Mouse (Mus musculus) heart, postnatal 0 days (tissue): ENCODE measurements at regions not wholly inside any gene's neighbourhood (a gene's known extent, or its start where the extent isn't known, plus 50 kb on each side); places are given as distances from the start of the nearest gene placed in this dataset.

Experiments
- CTCF ChIP-seq: IDR thresholded peaks from 2 replicates; pipeline ENCODE4 v1.5.1; 2016; ENCODE audit warnings: antibody characterized with exemption, control low read depth, low read depth
- EP300 ChIP-seq: IDR thresholded peaks from 2 replicates; pipeline ENCODE4 v1.6.1; 2016; ENCODE audit warnings: antibody characterized with exemption, low read depth

DNA sequence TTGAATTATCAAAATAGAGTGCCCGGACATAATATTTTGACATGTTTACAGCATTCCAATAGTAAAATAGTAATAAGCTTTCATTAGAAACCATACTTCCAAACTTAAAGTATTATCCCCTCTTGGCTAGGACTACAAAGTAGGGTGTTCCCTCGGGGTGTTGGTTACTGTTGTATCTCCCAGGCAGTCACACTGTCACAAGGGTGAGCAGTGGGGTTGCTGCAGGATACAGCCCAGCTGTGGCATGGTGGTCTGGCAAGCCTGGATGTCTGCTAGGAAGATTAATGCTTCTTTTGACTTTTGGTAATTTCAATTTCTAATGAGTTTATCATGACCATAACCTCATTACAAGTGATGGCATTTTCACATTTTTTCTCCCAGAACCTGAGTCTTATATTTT lies 143.3 kb downstream of the Cxxc4 start:
- TF ChIP-seq CTCF, result no peak
- no peak for TF ChIP-seq EP300
